Mouse (Mus musculus): ENCODE measurements at regions not wholly inside any gene's neighbourhood (a gene's known extent, or its start where the extent isn't known, plus 50 kb on each side); places are given as distances from the start of the nearest gene placed in this dataset.

DNA sequence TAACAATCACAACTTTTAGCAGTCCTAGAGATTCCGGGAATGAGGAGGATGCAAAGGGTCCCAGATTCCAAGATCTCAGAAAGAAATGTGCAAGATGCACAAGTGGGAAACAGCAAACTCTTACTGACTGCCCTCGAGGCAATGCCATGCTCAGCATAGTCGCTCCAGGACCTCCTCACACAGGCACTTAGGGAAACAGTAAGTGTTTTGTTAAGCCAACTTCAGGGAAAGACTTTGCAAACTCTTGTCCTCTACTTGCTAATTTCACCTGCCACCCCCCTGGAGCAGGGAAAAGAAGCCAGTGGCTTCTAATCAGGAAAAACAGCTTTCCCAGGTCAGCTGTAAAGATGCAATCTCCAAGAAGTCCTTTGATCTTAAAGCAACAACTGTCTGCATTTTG, 361.4 kb upstream of the Tenm4 start:
- TF ChIP-seq CTCF (IDR thresholded peaks at IDR 0.05; ENCODE audit: low read depth) (no peak), EP300 (IDR thresholded peaks at IDR 0.05; ENCODE audit: low read depth) (no peak)
